Mouse (Mus musculus) kidney, adult 2 months (tissue): ENCODE measurements at regions not wholly inside any gene's neighbourhood (a gene's known extent, or its start where the extent isn't known, plus 50 kb on each side); places are given as distances from the start of the nearest gene placed in this dataset.

ENCODE experiments used
- CTCF ChIP-seq: fragments of 200-500 bp; conservative IDR thresholded peaks from 2 replicates; pipeline ENCODE4 v1.5.1; 2011; ENCODE audit warnings: low read depth, mild to moderate bottlenecking, control low read depth, low read length, moderate library complexity, mixed read lengths; ENCODE audit not compliant: insufficient read depth, insufficient read length
- POLR2A ChIP-seq: fragments of 200-500 bp; IDR thresholded peaks from one replicate; pipeline ENCODE4 v1.6.1; 2011; ENCODE audit warnings: low read depth, low read length, control low read depth

- TF ChIP-seq POLR2A (no peak), CTCF (no peak)
Observed at GRCm38 (mm10) chr15:36884671-36885365, 122.8 kb downstream of the Zfp706 start.
